ENCODE assay signal across 22 mouse cellular contexts in genomic region chr13:24511367-24511766, GRCm38 (mm10).
A peak's percentile ranks its signal among the peaks of the same experiment; 100 is the strongest.
DNase-seq lines count a peak whose midpoint lies in the region; ATAC-seq and TF ChIP-seq lines count a peak whose summit lies in the region.
"Had no signal": no experiment of that assay in that cellular context is flagged by ENCODE, and none has a peak within 500 bp of the region (broad histone marks: within the 10 kb centered on the region; RNA-seq: fewer than 3 reads in every experiment).

No protein-coding gene starts in this region.

- H3K27me3 ChIP-seq in spleen, adult 2 months (ENCODE audit: control insufficient read depth, insufficient read depth, low read length) = no peaks in the 10 kb centered on the region
- H3K27me3 ChIP-seq: embryonic facial prominence, embryonic 12.5 days; embryonic facial prominence, embryonic 15.5 days; forebrain, embryonic 15.5 days; hindbrain, embryonic 13.5 days; Patski had no signal

- H3K4me3 ChIP-seq in spleen, adult 2 months (ENCODE audit: extremely low read depth, insufficient read depth, insufficient read length) = no peak overlapping the region
- H3K4me3 ChIP-seq: embryonic facial prominence, embryonic 12.5 days; embryonic facial prominence, embryonic 15.5 days; forebrain, embryonic 15.5 days; hindbrain, embryonic 10.5 days; hindbrain, embryonic 13.5 days had no signal

- H3K27ac ChIP-seq in spleen, adult 2 months (ENCODE audit: insufficient read depth, low read length) = 0 out of 2 replicates have a peak overlapping the region, but pooled peaks have one; percentile 16
- H3K27ac ChIP-seq: embryonic facial prominence, embryonic 12.5 days; embryonic facial prominence, embryonic 15.5 days; forebrain, embryonic 15.5 days; hindbrain, embryonic 10.5 days; hindbrain, embryonic 13.5 days had no signal

- peaks cover 23% of the 10 kb centered on the region for H3K4me1 ChIP-seq in spleen, adult 2 months (ENCODE audit: control insufficient read depth, insufficient read depth, insufficient read length)
- H3K4me1 ChIP-seq: embryonic facial prominence, embryonic 15.5 days; forebrain, embryonic 15.5 days; hindbrain, embryonic 10.5 days; hindbrain, embryonic 13.5 days had no signal

- no peak for TF ChIP-seq CTCF in spleen, adult 2 months (IDR thresholded peaks at IDR 0.05; ENCODE audit: extremely low read depth, insufficient read depth, insufficient read length, insufficient replicate concordance)

- WGBS in spleen, adult 2 months = 0% methylated on average over 1 of the region's 1 CpGs

- no peaks in the 10 kb centered on the region; the same call in 1 of the 2 replicates for H3K36me3 ChIP-seq in spleen, adult 2 months (ENCODE audit: control insufficient read depth, insufficient read depth, low read length)
- H3K36me3 ChIP-seq: embryonic facial prominence, embryonic 12.5 days; embryonic facial prominence, embryonic 15.5 days; forebrain, embryonic 15.5 days; hindbrain, embryonic 10.5 days; hindbrain, embryonic 13.5 days had no signal

- TF ChIP-seq POLR2A in spleen, adult 2 months (IDR thresholded peaks at IDR 0.05; ENCODE audit: low read depth, low read length) = no peak

- no peak for DNase-seq in spleen, adult 2 months (ENCODE audit: low read depth in 1 of 2, low spot score in 2 of 2)
- no peak for DNase-seq in spleen, postnatal 36 days (ENCODE audit: low spot score in 2 of 2)
- DNase-seq in kidney, postnatal 4 days = no peak
- no peak for DNase-seq in layer of hippocampus, adult 9-11 months
- no peak for DNase-seq in kidney, adult 9 months
- DNase-seq: adrenal gland, postnatal 10 days; adrenal gland, postnatal 36 days; cerebellum, adult 18-20 months; cerebellum, adult 9-10 months; cerebellum, postnatal 14 days; gastrocnemius, postnatal 10 days; gastrocnemius, postnatal 36 days; heart, adult 11 months had no signal

- ATAC-seq in common myeloid progenitor, adult 5-6 weeks (replicated peaks; ENCODE audit: low read depth, poor library complexity, severe bottlenecking) = peak; percentile 83
- peak; percentile 36; the same call in 1 of the 2 replicates for ATAC-seq in megakaryocyte, adult 5-6 weeks (ENCODE audit: poor library complexity, severe bottlenecking)
- ATAC-seq: forebrain, embryonic 15.5 days; hindbrain, embryonic 16.5 days; Patski had no signal
